Mouse (Mus musculus) embryonic facial prominence, embryonic 13.5 days (tissue): ENCODE measurements around the gene Samd14. TPM values are rescaled to one million over a fixed set of nuclear protein-coding genes. Genes with fewer than 3 reads are reported as not detected.

Source experiments
- ATAC-seq: fragments of 200-750 bp; cut with Nextera tagmentation; 2 replicates; pipeline ENCODE4 v1.8.0; 2017; ENCODE audit warnings: low read depth; ENCODE audit not compliant: insufficient number of reproducible peaks, insufficient read depth, low FRiP score, low TSS enrichment
- H3K27ac ChIP-seq: fragments of 300-500 bp; sonication (generic); 2 replicates; pipeline ENCODE4 v1.5.1; 2015; ENCODE audit warnings: moderate library complexity, mild to moderate bottlenecking, inconsistent platforms
- H3K27me3 ChIP-seq: fragments of 300-500 bp; sonication (generic); 2 replicates; pipeline ENCODE4 v1.6.1; 2015; ENCODE audit warnings: mild to moderate bottlenecking, inconsistent platforms
- H3K36me3 ChIP-seq: fragments of 300-500 bp; sonication (generic); 2 replicates; pipeline ENCODE4 v1.6.1; 2015; ENCODE audit warnings: mild to moderate bottlenecking, inconsistent platforms
- H3K4me1 ChIP-seq: fragments of 300-500 bp; sonication (generic); 2 replicates; pipeline ENCODE4 v1.6.1; 2015; ENCODE audit warnings: inconsistent platforms
- H3K4me2 ChIP-seq: fragments of 300-500 bp; sonication (generic); 2 replicates; pipeline ENCODE4 v1.6.1; 2015; ENCODE audit warnings: moderate library complexity, mild to moderate bottlenecking, inconsistent platforms
- H3K4me3 ChIP-seq: fragments of 300-500 bp; sonication (generic); 2 replicates; pipeline ENCODE4 v1.5.1; 2015; ENCODE audit warnings: mild to moderate bottlenecking, inconsistent platforms
- H3K9ac ChIP-seq: fragments of 300-500 bp; sonication (generic); 2 replicates; pipeline ENCODE4 v1.6.1; 2015; ENCODE audit warnings: mild to moderate bottlenecking, inconsistent platforms
- H3K9me3 ChIP-seq: fragments of 300-500 bp; sonication (generic); 2 replicates; pipeline ENCODE4 v1.6.1; 2016; ENCODE audit warnings: inconsistent platforms
- WGBS: fragments of 180-500 bp; shearing (Covaris S2); methylation state at CpG from one replicate; pipeline ENCODE4 v1.1.7; 2015; ENCODE audit warnings: mixed read lengths; 5-methylcytosine and 5-hydroxymethylcytosine counted together
- polyA plus RNA-seq: library from polyadenylated mRNA; unstranded; fragments of >200 nt; fragmentation: Nextera tagmentation; extraction: Ambion mirVana; gene quantifications from 2 replicates; pipeline ENCODE4 v1.2.1, GENCODE M21; 2015

The Samd14 gene
- polyA plus RNA-seq, 1 experiment from 2014 or later: 36.8 TPM

DNA sequence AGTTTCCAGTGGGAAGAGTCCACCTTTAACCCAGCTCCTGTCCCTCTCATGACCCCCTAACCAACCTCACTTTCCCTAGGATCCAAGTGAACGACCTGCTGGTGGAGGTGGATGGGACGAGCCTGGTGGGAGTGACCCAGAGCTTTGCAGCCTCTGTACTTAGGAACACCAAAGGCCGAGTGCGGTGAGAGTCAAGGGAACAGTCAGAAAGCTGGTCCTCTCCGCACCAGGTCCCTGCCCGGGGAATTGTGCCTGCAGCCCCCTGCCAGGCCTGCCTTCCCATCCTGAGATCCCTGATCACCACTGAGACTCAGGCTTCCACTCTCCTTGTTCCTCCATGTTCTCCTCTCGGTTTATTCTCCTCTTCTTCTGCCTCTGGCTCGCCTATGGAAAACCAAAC lies 9.6 kb upstream of the Samd14 start:
- 83% methylated on average over 8 of the region's 8 CpGs for WGBS
- Histone ChIP-seq H3K4me3 (no peak overlapping the region), H3K9ac (peak overlapping the region; percentile 49), H3K36me3 (peaks cover 90% of the 10 kb centered on the region), H3K27me3 (no peaks in the 10 kb centered on the region), H3K9me3 (no peaks in the 10 kb centered on the region), H3K27ac (peak overlapping the region; percentile 68), H3K4me1 (peaks cover 30% of the 10 kb centered on the region), H3K4me2 (no peak overlapping the region)
- no peak for ATAC-seq

DNA sequence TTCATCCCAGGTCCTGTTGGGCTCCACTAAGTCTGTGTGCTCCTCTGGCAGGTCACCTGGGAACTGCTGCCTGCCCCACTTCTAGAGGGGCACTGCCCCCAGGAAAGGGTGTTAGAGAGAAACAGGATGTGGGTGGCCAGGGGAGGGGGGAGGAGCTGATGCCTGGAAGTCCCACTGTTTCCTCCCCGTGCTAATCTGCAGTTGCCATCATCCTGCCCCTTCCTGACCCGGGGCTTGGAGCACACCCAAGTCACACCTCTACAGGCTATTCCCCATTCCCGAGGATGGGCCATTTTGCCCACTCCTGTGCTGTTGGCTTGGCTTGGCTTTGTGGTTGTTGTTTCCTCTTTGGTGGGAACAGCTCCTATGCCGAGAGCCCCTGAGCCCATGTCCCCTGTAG lies 9.1 kb upstream of the Samd14 start:
- Histone ChIP-seq H3K4me3 (no peak overlapping the region), H3K9me3 (no peaks in the 10 kb centered on the region), H3K4me1 (peaks cover 26% of the 10 kb centered on the region), H3K4me2 (0 out of 2 replicates have a peak overlapping the region, but pooled peaks have one; percentile 7), H3K36me3 (peaks cover 94% of the 10 kb centered on the region), H3K9ac (peak overlapping the region; percentile 49), H3K27me3 (no peaks in the 10 kb centered on the region), H3K27ac (peak overlapping the region; percentile 68)
- 47% methylated on average over 4 of the region's 4 CpGs for WGBS
- ATAC-seq: no peak

DNA sequence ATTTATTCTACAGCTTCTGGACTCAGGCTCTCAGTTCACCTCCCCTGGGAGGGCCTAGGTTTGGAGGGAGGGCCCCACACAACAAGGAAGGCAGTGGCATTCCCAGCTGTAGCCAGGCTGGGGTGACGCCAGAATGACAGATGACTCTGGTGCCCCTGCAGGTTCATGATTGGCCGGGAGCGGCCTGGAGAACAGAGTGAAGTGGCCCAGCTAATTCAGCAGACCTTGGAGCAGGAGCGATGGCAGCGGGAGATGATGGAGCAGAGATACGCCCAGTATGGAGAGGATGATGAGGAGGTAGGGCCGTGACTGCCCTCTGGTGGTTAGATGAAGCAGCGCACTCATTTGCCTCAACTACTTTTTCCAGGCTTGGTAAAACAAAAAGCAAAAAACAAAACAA lies 8.6 kb upstream of the Samd14 start:
- Histone ChIP-seq H3K4me2 (0 out of 2 replicates have a peak overlapping the region, but pooled peaks have one; percentile 7), H3K36me3 (peaks cover 99% of the 10 kb centered on the region), H3K9ac (peak overlapping the region; percentile 28; the same call in 1 of the 2 replicates), H3K4me3 (no peak overlapping the region), H3K27ac (peak overlapping the region; percentile 68), H3K4me1 (peaks cover 25% of the 10 kb centered on the region), H3K27me3 (no peaks in the 10 kb centered on the region), H3K9me3 (no peaks in the 10 kb centered on the region)
- 2% methylated on average over 8 of the region's 8 CpGs for WGBS
- no peak for ATAC-seq

DNA sequence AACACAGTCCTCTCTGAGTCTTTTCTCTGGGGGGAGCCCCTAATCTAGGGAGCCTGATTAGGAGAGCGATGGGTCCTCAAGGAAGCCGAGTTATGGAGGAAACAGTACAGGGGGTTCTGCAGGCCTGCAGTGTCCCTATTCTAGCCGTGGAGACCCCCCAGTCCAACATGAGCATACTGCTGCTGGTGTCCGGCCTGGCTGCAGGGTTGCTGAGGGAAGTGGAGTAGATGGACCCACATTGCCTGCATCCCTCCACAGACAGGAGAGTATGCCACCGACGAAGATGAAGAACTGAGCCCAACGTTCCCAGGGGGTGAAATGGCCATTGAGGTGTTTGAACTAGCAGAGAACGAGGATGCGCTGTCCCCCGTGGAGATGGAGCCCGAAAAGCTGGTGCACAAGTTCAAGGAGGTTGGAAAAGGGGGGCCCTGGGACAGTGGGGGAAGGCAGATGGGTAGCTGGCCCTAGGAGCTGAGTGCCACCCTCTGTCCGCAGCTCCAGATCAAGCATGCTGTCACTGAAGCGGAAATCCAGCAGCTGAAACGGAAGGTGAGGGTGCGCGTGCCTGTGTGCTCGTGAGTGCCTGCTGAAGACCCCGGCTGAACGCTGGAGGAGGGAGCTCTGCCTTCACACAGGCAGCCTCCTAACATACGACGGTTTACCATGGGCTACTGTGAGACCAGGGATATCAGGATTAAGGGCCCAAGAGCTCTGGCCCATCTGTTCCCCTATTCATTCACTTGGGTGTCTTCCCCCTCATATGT lies 7.9 kb upstream of the Samd14 start:
- ATAC-seq: no peak
- H3K36me3 ChIP-seq: peaks cover 92% of the 10 kb centered on the region
- no peaks in the 10 kb centered on the region for H3K9me3 ChIP-seq
- no peak overlapping the region for H3K9ac ChIP-seq
- H3K27ac ChIP-seq: peak overlapping the region; percentile 68; the same call in 1 of the 2 replicates
- H3K4me2 ChIP-seq: no peak overlapping the region
- no peaks in the 10 kb centered on the region for H3K27me3 ChIP-seq
- H3K4me3 ChIP-seq: no peak overlapping the region
- WGBS: 85% methylated on average over 21 of the region's 21 CpGs
- H3K4me1 ChIP-seq: peaks cover 27% of the 10 kb centered on the region

DNA sequence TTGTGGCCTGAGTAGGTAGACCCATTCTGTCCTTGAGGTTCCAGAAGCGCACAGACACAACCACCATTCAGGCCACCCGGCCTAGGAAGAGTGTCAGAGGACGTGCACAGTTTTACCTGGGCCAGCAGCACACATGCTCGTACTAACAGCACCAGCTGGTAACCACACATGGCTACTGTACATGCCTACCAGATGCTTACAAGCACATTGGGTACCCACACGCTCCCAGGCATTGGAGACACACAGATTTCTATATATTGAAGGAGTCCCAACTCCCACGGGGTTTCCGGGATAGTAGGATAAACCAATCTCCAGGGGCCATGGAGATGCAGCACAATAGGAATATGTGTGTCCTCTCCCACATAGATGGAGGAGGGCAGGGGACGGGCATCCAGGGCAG lies 7.0 kb upstream of the Samd14 start:
- WGBS: 92% methylated on average over 8 of the region's 8 CpGs
- Histone ChIP-seq H3K36me3 (peaks cover 83% of the 10 kb centered on the region), H3K4me3 (no peak overlapping the region), H3K4me1 (peaks cover 37% of the 10 kb centered on the region), H3K9me3 (no peaks in the 10 kb centered on the region), H3K27ac (no peak overlapping the region), H3K27me3 (no peaks in the 10 kb centered on the region), H3K4me2 (no peak overlapping the region), H3K9ac (no peak overlapping the region)
- ATAC-seq: no peak

DNA sequence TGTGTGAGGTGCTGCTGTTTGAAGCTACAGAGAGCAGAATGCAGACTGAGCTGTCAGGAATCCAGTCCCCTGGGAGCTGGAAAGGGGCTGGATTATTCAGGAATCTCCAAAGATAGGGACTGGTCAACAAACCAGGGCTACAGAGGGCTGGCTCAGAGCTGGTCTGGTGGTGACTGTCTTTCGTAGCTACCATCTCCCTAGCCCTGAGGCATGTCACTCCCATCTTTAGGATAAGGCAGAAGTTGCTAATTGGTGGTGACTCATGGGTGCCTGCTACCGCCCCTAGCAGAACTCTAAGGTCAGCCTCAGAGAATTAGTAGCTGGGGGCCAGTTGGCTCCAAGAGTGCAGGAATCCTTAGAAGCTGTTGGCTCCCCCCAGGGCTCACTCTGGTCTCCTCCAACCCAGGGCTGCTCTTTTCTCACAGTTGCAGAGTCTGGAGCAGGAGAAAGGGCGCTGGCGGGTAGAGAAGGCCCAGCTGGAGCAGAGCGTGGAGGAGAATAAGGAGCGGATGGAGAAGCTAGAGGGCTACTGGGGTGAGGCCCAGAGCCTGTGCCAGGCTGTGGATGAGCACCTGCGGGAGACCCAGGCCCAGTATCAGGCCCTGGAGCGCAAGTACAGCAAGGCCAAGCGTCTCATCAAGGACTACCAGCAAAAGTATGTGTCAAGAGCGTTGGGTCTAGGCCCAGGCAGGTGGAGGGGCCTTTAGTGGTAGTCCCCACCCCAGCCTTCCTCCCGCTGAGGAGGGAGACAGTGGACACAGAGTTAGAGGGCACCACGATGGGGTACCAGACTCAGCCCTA lies 5.3 kb upstream of the Samd14 start:
- peak overlapping the region; percentile 17 for H3K9ac ChIP-seq
- H3K4me3 ChIP-seq: no peak overlapping the region
- ATAC-seq: no peak
- H3K4me2 ChIP-seq: no peak overlapping the region
- H3K4me1 ChIP-seq: peaks cover 48% of the 10 kb centered on the region
- H3K27ac ChIP-seq: peak overlapping the region; percentile 11; the same call in 1 of the 2 replicates
- no peaks in the 10 kb centered on the region for H3K27me3 ChIP-seq
- 83% methylated on average over 12 of the region's 12 CpGs for WGBS
- no peaks in the 10 kb centered on the region for H3K9me3 ChIP-seq
- H3K36me3 ChIP-seq: peaks cover 66% of the 10 kb centered on the region

DNA sequence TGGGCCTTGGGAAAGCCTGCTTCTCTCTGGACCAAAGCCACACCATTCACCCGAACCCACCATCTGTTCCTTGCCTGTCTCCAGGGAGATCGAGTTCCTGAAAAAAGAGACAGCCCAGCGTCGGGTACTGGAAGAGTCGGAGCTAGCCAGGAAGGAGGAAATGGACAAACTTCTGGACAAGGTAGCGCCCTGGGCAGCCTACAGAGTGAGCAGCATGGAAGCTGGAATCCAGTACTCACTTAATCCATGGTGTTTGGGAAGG lies 4.8 kb upstream of the Samd14 start:
- H3K9ac ChIP-seq: peak overlapping the region; percentile 17
- peaks cover 61% of the 10 kb centered on the region for H3K36me3 ChIP-seq
- H3K27ac ChIP-seq: peak overlapping the region; percentile 11; the same call in 1 of the 2 replicates

DNA sequence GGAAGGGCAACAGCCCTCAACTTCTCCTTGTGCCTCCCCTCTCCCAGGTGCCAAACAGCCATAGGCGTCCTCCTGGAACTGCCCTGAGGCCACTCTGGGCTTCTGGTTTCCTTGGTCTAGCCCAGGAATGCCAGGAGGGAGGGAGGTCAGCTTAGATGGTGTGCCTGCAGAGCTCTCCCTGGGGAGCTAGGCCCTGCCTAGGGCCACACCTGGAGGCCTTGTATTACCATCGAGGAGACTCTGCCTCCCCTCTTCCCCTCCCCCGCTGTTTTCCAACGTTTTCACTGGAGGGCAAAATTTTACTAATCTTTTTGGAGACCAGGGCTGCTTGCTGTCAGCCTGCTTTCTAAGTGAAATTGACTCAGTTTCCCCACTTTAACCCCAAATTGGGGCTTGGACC lies 3.6 kb upstream of the Samd14 start:
- peaks cover 41% of the 10 kb centered on the region for H3K4me1 ChIP-seq
- ATAC-seq: no peak
- H3K9ac ChIP-seq: peak overlapping the region; percentile 72; the same call in 1 of the 2 replicates
- peak overlapping the region; percentile 72 for H3K4me2 ChIP-seq
- peaks cover 49% of the 10 kb centered on the region for H3K36me3 ChIP-seq
- 30% methylated on average over 4 of the region's 4 CpGs for WGBS
- H3K27me3 ChIP-seq: no peaks in the 10 kb centered on the region
- peak overlapping the region; percentile 78 for H3K27ac ChIP-seq
- H3K9me3 ChIP-seq: no peaks in the 10 kb centered on the region
- H3K4me3 ChIP-seq: peak overlapping the region; percentile 45

More for the DNA sequence above, 4.8 kb upstream of the Samd14 start:
- Histone ChIP-seq H3K4me3 (no peak overlapping the region), H3K27me3 (no peaks in the 10 kb centered on the region), H3K9me3 (no peaks in the 10 kb centered on the region), H3K4me1 (peaks cover 50% of the 10 kb centered on the region), H3K4me2 (no peak overlapping the region)
- ATAC-seq: no peak
- WGBS: 54% methylated on average over 6 of the region's 6 CpGs

DNA sequence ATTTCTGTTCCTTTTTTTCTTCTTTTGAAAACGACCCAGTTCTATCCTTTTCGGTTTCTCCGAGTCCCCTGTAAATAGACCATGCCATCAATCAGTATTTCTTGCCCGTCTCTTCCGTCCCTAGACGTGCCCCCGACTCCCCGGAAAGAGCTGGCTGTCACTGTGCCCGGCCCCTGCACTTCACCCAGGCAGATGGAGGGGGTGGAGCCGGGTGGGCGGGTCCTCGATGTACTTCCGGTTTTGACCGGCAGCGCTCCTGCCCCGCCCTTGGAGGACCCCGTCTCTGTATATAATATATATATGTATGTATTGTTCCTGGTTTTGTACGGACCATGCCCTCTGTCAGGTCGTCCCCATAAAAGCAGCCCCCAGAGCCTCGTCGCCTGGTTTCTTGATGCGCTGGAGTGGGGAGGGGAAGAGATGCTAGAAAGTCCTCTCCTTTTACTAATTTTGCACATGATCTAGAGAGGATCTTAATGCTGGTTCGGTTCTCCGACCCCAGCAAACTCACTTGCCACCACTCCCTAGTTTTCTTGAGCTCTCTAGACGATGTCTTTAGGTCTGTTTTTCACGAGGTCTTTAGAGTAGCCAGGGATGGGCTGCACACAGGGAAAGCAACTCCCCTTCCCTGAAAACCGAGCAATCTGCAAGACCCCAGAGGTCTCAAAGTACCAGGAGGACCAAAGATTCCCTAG lies 3.0 kb upstream of the Samd14 start:
- peak overlapping the region; percentile 72 for H3K9ac ChIP-seq
- peak overlapping the region; percentile 78 for H3K27ac ChIP-seq
- H3K9me3 ChIP-seq: no peaks in the 10 kb centered on the region
- peaks cover 44% of the 10 kb centered on the region for H3K36me3 ChIP-seq
- H3K4me1 ChIP-seq: peaks cover 44% of the 10 kb centered on the region
- under 1% methylated on average over 27 of the region's 27 CpGs for WGBS
- H3K27me3 ChIP-seq: no peaks in the 10 kb centered on the region
- peak overlapping the region; percentile 72 for H3K4me2 ChIP-seq
- H3K4me3 ChIP-seq: peak overlapping the region; percentile 45
- peak; percentile 20 for ATAC-seq

DNA sequence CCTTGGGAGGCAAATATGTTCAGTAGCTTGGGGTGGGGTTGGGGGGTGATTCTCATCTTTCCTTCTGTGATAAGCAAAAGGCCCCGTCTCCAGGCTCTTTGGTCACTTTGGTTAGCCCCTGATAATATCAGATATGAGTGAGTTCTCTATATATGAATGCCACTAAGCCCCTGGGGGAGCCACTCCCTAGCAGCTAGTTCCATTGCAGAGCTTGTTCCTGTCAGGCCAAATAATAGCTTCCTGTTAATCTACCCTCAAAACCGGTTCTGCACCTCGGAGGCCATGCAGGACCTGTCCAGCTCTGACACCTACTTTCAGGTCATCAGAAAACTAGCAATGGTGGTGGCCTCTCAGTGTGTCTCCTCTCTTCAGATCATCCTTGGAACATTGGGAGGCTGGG lies 2.3 kb upstream of the Samd14 start:
- Histone ChIP-seq H3K4me3 (peak overlapping the region; percentile 45), H3K4me1 (peaks cover 51% of the 10 kb centered on the region), H3K27ac (peak overlapping the region; percentile 78), H3K27me3 (no peaks in the 10 kb centered on the region), H3K9me3 (no peaks in the 10 kb centered on the region), H3K9ac (peak overlapping the region; percentile 72; the same call in 1 of the 2 replicates), H3K4me2 (peak overlapping the region; percentile 72), H3K36me3 (peaks cover 37% of the 10 kb centered on the region)
- WGBS: 56% methylated on average over 3 of the region's 3 CpGs
- no peak for ATAC-seq
